Mouse (Mus musculus) cerebellum, adult 11-12 months (tissue): ENCODE data around the gene Rplp0.
"Not testable (repeated sequence)": the region's sequence is repeated elsewhere in the genome, so short reads cannot be mapped to it uniquely, and the experiment has no call there.

Experiments
- DNase-seq: peaks from one replicate; pipeline ENCODE4 v3.0.0; 2022

Rplp0 gene

DNA sequence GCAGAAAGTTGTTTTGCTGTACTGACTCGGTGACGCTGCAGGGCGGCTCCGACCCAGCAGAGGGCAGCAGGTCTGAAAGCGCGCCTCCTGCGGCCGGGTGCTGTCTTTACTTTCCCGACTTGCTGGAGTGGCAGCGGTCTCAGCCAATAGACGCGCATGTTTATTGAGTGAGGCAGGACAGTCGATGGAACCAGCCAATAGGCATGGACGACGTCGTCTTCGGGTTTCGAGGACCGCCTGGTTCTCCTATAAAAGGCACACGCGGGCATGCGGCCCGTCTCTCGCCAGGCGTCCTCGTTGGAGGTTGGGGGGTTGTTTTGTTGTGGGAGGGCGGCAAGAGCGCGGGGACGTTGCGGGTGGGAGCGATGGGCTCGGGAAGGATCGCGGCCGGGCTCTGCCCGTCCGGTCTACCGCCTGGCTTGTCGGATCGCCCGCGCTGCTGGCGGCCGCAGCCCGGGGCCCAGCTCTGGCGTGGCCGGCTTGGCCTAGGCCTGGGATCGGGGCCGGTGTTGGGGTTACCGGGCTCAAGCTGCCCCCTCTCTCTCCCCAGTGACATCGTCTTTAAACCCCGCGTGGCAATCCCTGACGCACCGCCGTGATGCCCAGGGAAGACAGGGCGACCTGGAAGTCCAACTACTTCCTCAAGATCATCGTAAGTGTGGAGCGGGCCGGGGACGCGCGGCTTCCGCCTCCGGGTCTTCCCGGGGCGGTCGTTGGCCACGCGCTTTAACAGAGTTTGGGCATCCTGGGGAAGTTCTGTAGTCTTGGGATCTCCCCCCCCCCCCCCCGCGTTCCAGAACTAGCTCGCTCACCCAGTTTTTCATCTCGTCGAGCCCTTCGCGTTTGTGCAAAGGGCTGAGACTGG, at the start of gene Rplp0:
Gene Rplp0 (plus strand): TSS at position 231 of the 865 bp plus-strand sequence.
- DNase-seq = peak; percentile 99

DNA sequence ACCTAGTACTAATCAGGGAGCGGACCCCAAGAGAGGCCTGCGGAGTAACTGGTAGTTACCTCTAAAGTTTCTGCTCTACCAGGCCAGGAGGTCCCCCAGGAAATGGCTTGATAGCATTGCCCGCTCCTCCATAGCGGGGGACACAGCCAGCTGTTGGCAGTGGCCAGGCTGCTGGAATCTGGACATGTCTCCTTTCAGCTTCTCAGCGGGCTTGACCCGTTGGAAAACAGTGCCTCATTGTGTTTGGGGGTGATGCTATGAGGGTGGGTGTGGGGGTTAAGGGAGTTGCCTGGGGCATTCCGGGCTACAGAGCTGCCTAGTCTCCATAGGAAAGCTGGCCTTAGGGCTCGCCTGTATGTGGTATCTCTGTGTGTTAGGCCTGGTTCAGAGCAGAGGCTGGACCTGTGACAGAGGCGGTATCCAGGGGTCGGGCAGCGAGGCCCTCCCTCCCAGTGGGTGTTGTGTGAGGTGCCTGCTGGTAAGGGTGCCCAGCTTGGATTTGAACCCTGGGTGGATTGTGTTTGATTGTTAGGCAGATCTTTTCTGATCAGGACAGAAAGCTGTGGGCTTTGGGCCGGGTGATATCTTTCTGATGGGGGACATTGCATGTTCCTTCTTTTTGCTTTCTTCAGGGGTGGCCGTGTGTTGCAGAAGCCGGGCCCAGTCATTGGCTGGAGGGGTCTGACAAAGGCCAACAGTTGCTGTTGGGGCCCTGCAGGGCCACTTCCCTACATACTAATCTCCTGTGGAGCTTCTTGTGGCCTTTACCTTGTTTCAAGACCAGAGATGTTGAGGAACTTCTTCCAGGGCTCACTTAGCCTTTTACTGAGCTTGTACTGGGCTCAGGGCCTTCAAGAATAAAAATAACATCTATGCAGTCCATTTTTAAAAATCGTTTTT, 49.2 kb upstream of the Rplp0 start:
- DNase-seq = peak; percentile 54

DNA sequence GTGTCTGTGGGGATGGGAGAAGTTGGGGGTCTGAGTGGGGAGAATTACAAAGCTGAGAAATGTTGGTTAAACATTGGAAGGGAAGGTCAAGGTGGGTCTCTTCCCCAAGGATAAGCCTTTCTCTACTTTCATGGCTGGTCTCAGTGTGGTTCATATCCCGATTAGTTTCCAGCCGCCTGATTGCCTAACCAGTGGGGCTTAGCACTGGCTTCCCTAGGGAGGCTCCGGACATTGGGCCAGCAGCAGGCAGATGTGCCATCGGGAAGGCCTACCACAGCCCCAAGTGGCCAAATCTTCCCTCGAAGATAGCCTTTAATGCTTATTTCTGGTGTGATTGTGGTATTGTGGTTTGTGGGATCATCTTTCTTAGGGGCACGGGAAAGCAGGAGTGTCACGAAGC, 46.9 kb upstream of the Rplp0 start:
- DNase-seq = no peak

DNA sequence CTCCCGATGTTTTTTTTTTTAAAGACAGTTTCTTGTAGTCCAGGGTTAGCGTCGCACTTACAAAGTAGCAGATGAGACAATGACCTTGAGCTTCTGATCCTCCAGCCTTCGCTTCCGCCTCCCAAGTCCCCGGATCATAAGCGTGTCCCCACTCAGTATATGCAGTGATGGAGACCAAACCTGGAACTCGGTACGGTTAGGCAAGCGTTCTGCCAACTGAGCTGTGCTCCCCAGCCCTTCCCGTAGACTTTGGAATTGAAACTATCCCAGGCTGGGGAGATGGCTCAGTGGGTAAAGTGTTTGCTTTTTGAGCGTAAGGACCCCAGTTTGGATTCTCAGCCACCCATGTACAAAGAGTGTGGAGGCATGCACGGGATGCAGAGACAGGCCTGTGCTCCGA, 46.0 kb upstream of the Rplp0 start:
- no peak for DNase-seq

DNA sequence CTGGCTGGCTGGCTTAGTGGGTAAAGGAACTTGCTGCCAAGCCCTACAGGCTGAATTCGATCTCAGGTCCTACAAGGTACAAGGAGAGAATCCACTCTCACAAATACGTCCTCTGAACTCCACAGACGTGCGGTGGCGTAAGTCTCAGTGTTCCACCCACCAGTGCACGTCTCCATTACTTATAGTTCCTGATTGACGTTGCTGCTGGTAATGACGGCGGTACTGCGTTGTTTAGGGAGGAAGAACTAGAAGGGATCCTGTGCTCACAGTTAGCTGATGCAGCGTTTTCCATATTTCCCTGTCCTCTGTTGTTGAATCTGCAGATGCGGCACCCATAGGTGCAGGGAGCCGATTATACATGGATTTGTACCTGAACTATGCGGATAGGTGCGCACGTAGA, 45.5 kb upstream of the Rplp0 start:
- no peak for DNase-seq

DNA sequence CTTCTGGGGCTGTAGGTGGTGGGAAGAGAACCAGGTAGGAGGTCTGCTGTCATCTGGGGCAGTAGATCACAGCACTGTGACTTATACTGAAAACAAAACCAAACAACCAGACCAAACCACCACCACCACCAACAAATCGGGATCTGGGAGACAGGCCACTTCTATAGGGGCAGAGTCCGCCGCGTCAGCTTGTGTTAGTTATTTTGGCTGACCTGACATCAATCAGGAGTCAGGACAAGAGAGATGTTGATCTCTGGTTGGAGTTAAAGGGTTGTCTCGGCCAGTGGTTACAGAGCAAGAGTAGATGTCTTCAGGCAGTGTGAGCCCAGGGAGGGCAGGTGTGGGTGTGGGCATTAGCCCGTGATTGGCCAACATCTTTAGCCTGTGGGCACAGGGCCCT, 44.9 kb upstream of the Rplp0 start:
- no peak for DNase-seq

DNA sequence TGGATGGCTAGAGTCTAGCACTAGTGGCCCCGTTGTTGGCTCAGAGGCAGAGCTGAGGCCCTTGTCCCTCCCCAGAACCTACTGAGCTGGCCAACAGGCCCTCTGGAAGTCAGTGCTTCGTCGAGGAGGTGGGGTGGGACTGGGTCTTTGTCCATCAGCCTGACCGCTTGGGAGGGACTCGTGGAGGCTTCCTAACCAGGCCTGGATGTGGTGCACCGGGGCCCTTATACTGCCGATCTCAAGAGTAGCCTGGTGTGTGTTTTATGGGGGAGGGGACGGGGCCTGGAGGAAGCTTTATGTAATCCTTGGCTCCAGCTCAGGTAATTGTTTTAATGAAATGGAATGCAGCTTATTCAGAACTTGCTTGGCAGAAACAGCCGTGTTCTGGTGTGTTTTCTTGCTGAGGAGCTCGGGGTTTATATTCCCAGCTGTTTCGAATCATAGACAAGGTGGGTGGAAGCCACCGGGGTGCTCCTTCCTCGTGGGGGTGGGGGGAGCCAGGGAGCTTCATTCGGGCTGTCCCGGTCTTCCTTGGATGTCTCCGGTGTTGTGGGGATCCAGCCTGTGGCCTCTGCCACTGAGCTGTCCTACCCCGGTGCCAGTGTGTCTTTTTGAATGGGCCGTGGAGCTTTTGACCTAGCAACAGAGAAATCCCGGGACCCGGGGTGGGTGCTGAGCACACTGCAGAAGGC, 44.2 kb upstream of the Rplp0 start:
- peak; percentile 50 for DNase-seq

DNA sequence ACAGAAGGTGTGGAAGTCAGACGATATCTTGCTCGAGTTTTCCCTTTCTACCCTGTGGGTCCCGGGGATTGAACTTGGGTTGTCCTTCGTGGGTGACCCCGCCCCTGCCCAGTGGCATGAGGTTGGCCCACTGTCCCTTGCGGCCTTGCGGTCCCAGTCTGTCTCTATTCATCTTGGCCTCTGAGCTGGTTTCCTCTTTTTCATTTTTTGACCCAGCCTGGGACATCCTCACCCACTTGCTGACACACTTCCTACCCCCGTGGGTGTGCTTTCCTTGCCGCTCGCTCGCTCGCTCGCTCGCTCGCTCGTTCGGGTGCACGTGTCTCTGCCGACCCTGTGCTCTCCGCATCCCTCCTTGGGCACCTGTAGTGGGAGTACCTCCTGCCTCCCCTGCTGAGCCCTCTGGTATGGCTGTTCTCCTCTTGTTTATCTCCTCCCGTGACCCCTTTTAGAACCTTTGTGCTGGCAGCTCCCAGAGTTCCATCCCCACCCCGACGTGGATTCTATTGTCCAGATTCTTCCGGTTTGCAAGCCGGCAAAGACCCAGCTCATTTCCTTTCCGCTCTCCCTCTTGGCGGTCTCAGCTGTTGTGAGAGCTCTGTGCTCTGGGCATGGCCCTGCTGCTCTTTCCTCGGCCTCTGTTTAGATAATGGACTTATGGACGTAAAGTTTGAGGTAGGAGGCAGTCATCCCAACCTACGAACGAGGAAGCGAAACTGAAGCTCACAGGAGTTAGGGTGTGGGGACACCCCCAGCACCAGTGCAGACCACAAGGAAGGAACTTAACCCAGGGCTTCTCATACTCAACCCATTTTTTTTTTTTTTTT, 43.0 kb upstream of the Rplp0 start:
- no peak for DNase-seq

DNA sequence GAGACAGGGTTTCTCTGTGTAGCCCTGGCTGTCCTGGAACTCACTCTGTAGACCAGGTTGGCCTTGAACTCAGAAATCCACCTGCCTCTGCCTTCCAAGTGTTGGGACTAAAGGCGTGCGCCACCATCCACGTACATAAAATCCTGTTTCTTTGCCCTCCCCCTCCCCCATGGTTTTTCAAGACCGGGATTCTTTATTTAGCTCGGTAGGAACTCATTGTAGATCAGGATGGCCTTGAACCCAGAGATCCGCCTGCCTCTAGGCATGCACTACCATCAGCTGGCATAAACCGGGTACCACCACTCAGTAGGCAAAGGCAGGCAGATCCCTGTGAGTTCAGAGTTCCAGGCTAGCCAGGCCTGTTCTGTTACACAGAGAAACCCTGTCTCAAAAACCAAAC, 42.4 kb upstream of the Rplp0 start:
- DNase-seq = no peak

DNA sequence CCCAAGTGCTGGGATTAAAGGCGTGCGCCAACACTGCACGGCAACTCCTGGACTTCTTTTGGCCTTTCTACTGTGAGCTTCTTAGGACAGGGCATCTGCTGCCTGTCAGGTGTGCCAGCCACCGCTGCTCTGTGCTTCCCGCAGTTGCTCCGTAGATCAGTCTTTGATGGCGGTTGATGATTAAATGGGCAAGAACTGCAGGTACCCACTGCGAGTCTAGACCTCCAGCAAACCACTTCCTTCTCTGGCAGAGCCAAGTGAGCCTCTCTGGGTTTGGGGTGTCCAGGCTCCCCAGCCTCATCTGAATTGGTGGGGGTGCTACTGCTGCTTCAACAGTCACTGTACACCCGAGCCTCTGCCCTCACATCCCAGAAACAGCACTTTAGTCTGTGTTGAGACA, 41.8 kb upstream of the Rplp0 start:
- no peak for DNase-seq

DNA sequence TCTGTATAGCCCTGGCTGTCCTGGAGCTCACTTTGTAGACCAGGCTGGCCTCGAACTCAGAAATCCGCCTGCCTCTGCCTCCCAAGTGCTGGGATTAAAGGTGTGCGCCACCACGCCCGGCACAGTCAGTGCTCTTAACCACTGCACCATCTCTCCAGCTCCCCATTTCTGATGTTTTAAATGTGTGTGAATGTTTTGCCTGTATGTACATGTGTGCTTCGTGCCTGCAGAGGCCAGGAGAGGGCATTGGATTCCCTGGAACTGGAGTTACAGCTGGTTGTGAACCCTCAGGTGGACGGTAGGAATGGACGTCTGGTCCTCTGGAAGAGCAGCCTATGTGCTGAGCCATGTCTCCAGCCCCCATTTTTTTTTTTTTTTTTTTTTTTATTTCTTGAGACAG, 41.1 kb upstream of the Rplp0 start:
- not testable (repeated sequence) for DNase-seq

DNA sequence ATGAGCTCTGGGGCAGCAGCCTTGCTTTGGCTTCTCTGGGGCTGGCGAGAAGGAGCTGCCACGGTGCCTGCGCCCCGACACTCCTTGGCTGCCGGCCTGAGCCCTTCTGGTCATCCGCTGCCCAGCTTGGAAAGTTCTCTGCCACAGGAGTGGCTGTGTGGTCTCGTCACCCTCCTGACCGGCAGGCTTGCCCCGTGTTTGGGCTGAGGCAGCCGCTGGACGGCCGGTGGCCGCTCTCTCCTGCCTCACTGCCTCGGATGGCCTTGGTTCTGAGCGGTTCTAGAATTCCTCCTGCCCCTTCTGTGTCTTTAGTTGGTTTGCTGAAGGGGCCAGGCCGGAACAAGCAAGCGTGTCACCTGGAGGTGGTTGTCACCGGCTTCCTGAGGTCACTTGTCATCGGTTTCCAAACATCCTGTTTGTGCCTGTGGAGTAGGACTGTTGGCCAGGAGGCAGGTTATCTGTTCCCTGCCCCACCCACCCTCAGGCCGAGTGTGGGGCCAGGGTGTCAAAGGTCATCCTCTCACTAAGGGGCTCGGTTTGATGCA, 38.9 kb upstream of the Rplp0 start:
- no peak for DNase-seq

DNA sequence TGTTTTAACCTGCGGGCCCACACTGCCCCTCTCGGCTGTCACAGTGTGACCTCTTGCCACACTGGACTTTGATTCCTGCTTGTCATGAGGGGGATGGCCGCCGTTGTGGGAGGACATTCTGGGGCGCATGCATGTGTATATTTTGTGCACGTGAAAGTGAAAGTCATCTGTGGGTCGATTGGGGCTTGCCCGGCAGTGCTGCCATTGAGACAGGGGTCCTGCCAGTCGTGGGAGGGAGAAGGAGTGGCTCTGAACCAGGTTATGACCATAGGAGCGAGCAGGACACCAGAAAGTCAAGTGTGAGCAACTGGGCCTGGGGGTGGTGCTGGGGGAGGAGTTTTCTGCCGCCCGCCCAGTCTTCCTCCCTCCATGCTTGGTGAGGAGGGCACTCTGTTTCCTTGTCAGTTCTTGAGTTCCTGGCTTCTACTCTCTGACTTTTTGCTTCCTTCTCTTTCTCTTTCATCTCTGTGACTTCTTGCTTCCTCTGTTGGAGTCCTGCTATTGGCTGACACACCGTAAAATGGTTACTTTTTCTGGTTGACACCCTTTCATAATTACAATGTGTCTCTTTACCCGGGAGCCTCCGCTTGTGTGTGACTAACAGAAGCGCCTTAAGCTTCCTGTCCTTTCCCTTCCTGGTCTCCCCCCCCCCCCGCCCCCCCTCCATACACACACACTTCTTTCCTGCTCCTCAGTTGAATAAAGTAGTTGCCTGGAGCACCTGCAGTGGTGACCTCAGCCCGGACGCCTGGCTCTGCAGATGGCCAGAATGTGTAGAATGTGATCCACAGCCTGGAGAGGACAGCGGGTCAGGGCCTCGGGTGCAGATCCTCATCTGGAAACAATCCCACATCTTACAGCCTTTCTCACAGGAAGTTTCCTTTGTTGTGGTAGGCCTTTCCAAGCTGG, 37.5 kb upstream of the Rplp0 start:
- DNase-seq = no peak

DNA sequence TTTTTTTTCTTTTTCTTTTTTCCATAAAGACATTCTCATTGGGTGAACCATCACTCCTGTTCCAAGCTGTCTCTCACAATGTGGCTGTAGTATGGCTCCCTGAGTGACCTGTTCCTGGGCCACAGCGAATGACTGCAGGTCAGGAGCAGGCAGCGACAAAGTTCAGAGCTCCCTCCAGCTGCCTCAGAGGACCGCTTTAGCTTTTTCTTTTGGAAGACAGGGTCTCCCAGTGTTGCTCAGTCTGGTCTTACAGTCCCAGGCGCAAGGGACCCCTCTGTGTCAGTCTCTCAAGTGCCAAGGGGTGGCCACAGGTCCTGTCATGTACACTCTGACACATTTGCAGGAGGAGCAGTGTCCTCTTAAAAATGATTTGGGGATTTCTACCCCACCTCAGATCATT, 36.7 kb upstream of the Rplp0 start:
- no peak for DNase-seq

DNA sequence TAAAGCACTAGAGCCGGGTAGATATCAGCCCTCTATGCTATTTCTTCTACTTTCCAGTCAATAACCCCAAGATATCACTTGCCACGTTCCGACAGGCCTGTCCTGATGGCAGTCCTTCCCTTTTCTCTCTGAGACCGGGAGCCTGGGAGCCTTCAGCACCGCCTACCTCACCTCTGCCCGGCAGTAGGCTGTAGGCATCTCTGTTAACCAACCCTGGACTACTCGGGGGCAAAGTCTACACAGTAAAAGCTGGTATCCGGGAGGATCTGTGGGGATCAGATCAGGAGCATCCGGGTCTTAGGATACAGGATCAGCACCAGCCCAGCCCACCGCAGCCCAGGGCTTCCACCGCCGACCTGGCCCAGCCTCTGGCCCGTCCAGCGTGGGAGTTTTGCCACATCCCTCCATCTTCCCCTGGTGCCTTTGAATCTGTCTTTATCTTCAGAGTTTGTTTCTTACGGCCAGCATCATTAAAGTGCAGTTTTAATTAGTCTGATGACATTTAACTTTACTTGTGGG, 36.2 kb upstream of the Rplp0 start:
- no peak for DNase-seq

DNA sequence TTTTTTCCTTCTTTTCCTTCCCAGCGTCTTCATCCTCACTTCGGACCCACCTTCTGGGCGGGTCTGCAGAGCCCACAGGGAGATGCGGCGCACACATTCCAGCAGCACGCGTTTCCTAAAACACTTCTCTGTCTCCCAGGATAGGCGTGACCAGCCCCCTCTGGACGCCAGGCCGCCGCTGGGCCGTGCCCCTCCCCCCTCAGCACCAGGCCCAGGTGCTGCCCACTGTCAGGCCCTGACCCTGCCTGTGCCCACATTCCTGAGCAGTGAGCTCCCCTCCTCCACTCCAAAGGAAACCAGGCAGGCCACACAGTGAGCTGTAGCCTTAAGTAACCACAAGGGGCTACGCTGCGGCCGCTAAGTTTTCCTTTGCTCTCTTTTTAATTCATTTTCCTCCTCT, 35.3 kb upstream of the Rplp0 start:
- peak; percentile 43 for DNase-seq

DNA sequence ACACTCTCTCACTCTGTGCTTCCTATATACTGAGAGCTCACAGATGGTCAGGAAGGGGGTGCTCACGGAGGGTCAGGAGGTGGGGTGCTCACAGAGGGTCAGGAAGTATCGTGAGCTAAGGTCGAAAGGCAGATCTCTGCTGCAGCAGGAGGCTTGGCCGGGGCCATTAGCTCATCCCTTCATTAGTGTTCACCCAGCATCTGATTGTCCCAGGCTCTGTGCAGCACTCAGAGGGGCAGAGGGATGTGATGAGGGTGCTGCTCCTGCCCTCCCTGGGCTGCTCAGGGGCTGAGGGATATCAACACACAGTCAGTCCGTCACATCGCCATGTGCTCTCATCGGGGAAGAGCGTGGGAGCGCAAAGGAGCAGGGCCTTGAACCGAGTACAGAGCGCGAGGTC, 34.8 kb upstream of the Rplp0 start:
- no peak for DNase-seq

DNA sequence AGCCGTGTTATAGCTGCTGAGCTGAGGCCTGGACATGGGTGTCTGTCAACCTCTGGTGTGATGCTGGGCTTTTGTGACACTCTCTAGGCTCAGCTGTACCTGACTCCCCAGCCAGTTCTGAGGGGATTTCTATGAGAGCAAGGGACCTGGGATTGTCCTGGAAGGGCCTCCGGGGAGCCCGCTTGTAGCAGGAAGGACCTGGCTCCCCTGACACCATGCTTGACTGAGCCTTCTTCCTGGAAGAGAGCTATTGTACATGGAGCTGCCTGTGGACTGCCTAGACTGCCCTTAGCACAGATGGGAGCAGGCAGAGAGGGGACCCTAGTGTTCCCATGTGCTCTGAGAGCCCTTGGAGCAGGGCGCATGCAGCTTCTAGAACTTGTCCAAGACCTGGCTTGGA, 33.9 kb upstream of the Rplp0 start:
- peak; percentile 23 for DNase-seq

DNA sequence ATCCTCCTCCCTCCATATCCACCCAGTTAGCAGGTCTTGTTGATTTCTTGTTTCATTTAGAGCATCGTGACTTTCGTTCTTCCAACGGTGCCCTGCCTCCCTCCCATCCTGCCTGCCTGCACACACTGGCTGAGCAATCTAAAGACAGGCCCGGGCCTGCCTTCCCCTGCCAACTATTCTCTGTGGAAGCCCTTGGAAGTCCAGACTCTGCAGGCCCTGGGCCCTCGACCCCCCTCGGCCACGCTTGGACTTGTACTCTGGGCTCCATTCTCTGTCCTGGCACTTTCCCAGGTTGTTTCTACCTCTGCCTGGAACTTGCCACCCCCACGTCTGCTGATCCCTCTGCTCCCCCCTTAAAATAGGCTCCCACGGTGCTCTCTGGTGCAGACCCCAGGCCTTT, 33.3 kb upstream of the Rplp0 start:
- peak; percentile 55 for DNase-seq

DNA sequence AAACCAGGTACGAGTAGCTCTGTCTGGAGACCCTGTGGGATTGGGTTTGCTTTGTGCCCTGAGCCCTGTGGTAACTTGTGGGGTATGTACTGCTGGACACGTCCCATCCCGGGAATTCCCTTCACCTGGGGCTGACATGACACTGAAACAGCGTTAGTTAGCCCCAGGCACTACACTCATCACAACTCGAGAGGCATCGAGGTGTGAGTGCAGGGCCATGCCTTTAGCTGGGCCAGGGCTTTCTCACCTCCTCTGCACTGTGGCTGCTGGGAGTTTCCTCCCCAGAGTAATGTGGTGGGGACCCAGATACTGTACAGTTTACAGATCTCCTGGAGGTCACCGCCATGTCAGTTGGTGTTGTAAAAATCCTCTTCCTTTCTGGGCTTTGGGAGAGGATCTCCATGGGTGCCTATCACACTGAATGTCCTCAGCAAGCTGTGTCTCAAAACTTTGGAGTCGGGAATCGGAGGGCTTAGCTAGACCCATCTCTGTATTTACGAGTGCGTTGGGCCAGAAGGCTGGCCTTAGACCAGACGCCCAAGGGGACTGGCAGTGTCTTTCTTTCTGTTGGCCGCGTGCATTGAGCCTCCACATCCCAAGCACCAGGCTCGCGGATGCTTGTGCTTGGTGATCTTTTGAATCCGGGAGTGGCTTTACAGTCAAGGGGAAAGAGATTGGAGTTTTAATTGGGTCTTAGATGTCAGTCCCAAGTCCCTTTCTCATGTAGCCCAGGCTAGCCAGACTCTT, 32.6 kb upstream of the Rplp0 start:
- peak; percentile 39 for DNase-seq
